Mouse (Mus musculus): ENCODE measurements around the gene Xylt2. TPM values are rescaled to one million over a fixed set of nuclear protein-coding genes. Genes with fewer than 3 reads are reported as not detected.

Xylt2 gene
- 9.5 TPM for polyA plus RNA-seq (2014; fragmentation: Illumina TruSeq; extraction: RNeasy Lipid Tissue Mini Kit (QIAGEN cat#74804); ENCODE audit: insufficient read depth, low read depth, low replicate concordance)

DNA sequence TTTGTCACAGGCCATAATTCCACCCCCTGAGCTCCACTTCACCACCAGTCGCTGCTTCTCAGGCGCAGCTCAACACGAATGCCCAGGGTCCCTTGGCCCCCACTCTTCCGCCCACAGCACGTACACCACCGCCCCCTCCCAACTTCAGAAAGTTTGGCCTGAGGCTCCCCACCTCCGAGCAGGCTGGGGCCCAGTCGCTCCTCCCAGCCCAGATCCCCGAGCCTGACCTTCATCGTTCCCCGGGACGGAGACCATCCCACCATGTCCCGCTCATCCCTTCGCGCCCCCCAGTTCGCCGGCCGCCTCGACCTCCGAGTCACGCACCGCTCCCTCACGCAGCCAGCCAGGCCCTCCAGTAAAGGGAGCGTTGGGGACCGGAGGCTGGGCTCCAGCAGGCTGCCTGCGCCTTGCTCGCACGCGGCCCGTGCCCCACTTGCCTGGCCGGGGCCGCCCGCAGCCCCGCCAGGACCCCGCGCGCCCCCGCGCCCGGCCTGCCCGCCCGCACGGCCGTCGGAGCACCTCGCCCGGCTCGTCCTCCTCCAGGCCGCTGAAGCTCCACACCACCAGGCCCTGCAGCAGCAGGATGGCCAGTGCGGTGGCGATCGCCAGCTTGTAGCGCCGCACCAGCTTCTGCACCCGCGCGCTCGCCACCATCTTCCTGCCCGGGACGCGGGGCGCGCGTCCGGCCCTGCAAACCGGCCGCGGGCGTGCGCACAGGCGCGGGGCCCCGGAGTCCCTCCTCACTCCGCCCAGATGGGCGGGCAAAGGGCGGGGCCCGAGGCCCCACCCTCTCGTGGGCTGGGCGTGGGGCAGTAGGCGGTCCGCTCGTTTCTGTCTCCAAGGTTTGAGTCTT is at the start of gene Xylt2:
Gene Xylt2 (minus strand): TSS at position 762 of the 853 bp plus-strand sequence.

GRCm38 (mm10) chr11:94704472-94704871 is 27.2 kb upstream of the Xylt2 start, which contains the start of gene Gm11541:
Gene Gm11541 (minus strand): TSS chr11:94704499.

DNA sequence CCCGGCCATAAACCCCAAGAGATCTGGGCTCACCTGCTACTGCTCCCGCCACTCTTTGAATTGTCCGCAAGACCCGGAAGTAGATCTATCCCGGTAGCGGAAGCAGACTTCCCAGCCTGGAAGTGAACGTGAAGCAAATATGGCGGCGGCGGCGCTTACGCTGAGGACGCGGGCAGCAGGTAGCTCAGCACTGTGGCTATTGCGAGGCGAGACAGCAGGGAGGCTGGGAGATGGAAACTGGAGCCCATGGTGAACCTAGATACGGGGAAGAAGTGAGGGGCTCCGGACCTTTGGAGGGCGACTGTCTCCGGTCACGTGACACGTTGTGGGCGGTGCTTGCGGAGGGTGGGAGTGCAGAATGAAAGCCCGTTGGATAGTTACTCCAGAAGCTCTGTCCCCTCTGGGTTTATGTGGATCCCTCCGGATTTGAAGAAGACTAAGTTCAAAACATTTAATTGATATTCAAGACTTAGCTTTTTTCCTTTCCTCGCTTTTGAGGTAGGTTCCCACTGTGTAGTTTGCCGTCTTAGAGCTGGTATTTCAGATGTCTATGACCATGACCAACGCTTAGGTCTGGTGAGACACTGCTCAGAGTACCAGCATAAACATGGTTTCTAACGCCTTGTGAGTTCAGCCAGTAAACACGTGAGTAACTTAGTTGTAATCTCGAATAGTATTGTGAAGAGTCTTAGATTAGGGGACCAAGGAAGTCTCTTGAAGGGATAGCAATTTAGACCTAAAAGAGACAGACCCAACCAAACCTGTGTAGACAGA is 23.5 kb downstream of the Xylt2 start, which contains the start of the genes Mrpl27 and Eme1:
Gene Mrpl27 (plus strand): TSS at position 105 of the 774 bp plus-strand sequence.
Gene Eme1 (minus strand): TSS at position 302 of the 774 bp plus-strand sequence.

GRCm38 (mm10) chr11:94629199-94629883 is 48.0 kb downstream of the Xylt2 start, which contains the start of gene Lrrc59:
Gene Lrrc59 (plus strand): TSS chr11:94629767.

Other genes with a start within 250 kb of the Xylt2 start
- 0.23 TPM for gene Cacna1g, start 203.3 kb downstream of the Xylt2 start, polyA plus RNA-seq (2014; fragmentation: Illumina TruSeq; extraction: RNeasy Lipid Tissue Mini Kit (QIAGEN cat#74804); ENCODE audit: insufficient read depth, low read depth, low replicate concordance)
- 0.11 TPM for gene Spata20, start 191.3 kb downstream of the Xylt2 start, polyA plus RNA-seq (2014; fragmentation: Illumina TruSeq; extraction: RNeasy Lipid Tissue Mini Kit (QIAGEN cat#74804); ENCODE audit: insufficient read depth, low read depth, low replicate concordance)
- 21.0 TPM for gene Epn3, start 177.5 kb downstream of the Xylt2 start, polyA plus RNA-seq (2014; fragmentation: Illumina TruSeq; extraction: RNeasy Lipid Tissue Mini Kit (QIAGEN cat#74804); ENCODE audit: insufficient read depth, low read depth, low replicate concordance)
- 9.0 TPM for gene Mycbpap, start 155.8 kb downstream of the Xylt2 start, polyA plus RNA-seq (2014; fragmentation: Illumina TruSeq; extraction: RNeasy Lipid Tissue Mini Kit (QIAGEN cat#74804); ENCODE audit: insufficient read depth, low read depth, low replicate concordance)
- 2.1 TPM for gene Rsad1, start 128.3 kb downstream of the Xylt2 start, polyA plus RNA-seq (2014; fragmentation: Illumina TruSeq; extraction: RNeasy Lipid Tissue Mini Kit (QIAGEN cat#74804); ENCODE audit: insufficient read depth, low read depth, low replicate concordance)
- 20.1 TPM for gene Chad, start 112.5 kb downstream of the Xylt2 start, polyA plus RNA-seq (2014; fragmentation: Illumina TruSeq; extraction: RNeasy Lipid Tissue Mini Kit (QIAGEN cat#74804); ENCODE audit: insufficient read depth, low read depth, low replicate concordance)
- 10.8 TPM for gene Acsf2, start 75.6 kb downstream of the Xylt2 start, polyA plus RNA-seq (2014; fragmentation: Illumina TruSeq; extraction: RNeasy Lipid Tissue Mini Kit (QIAGEN cat#74804); ENCODE audit: insufficient read depth, low read depth, low replicate concordance)
- gene Lrrc59, start 47.7 kb downstream of the Xylt2 start, polyA plus RNA-seq (2014; fragmentation: Illumina TruSeq; extraction: RNeasy Lipid Tissue Mini Kit (QIAGEN cat#74804); ENCODE audit: insufficient read depth, low read depth, low replicate concordance) = 32.8 TPM
- 76.6 TPM for gene Mrpl27, start 23.7 kb downstream of the Xylt2 start, polyA plus RNA-seq (2014; fragmentation: Illumina TruSeq; extraction: RNeasy Lipid Tissue Mini Kit (QIAGEN cat#74804); ENCODE audit: insufficient read depth, low read depth, low replicate concordance)
- 0.35 TPM for gene Eme1, start 23.6 kb downstream of the Xylt2 start, polyA plus RNA-seq (2014; fragmentation: Illumina TruSeq; extraction: RNeasy Lipid Tissue Mini Kit (QIAGEN cat#74804); ENCODE audit: insufficient read depth, low read depth, low replicate concordance)
- not detected for gene Gm11541, start 27.0 kb upstream of the Xylt2 start, polyA plus RNA-seq (2014; fragmentation: Illumina TruSeq; extraction: RNeasy Lipid Tissue Mini Kit (QIAGEN cat#74804); ENCODE audit: insufficient read depth, low read depth, low replicate concordance)
- gene Cdc34b, start 64.3 kb upstream of the Xylt2 start, polyA plus RNA-seq (2014; fragmentation: Illumina TruSeq; extraction: RNeasy Lipid Tissue Mini Kit (QIAGEN cat#74804); ENCODE audit: insufficient read depth, low read depth, low replicate concordance) = not detected
- not detected for gene Tmem92, start 105.2 kb upstream of the Xylt2 start, polyA plus RNA-seq (2014; fragmentation: Illumina TruSeq; extraction: RNeasy Lipid Tissue Mini Kit (QIAGEN cat#74804); ENCODE audit: insufficient read depth, low read depth, low replicate concordance)